8 mouse cellular contexts compared by ENCODE assay signal in genomic region chr9:83956632-83957314, GRCm38 (mm10). TPM values are rescaled to one million over a fixed set of nuclear protein-coding genes. Genes with fewer than 3 reads are reported as not detected.
DNase-seq lines count a peak whose midpoint lies in the region; ATAC-seq and TF ChIP-seq lines count a peak whose summit lies in the region.

No protein-coding gene starts in this region.

- ATAC-seq in granulocyte monocyte progenitor cell, adult 5-6 weeks (replicated peaks; ENCODE audit: poor library complexity, severe bottlenecking) = peak; percentile 98
- ATAC-seq in intestine, postnatal 0 days = peak; percentile 56; the same call in 1 of the 2 replicates
- ATAC-seq in midbrain, embryonic 11.5 days (ENCODE audit: low FRiP score) = peak; percentile 92

- H3K4me1 ChIP-seq in intestine, postnatal 0 days (replicated peaks; ENCODE audit: control insufficient read depth, insufficient read depth, low read length) = no peaks in the 10 kb centered on the region
- no peaks in the 10 kb centered on the region for H3K4me1 ChIP-seq in midbrain, embryonic 11.5 days (ENCODE audit: control insufficient read depth, insufficient read depth, low read length)

- H3K9me3 ChIP-seq in intestine, postnatal 0 days (ENCODE audit: control insufficient read depth) = no peaks in the 10 kb centered on the region
- no peaks in the 10 kb centered on the region for H3K9me3 ChIP-seq in midbrain, embryonic 11.5 days (ENCODE audit: control insufficient read depth, low read length)

- peak; percentile 51 for DNase-seq in adrenal gland, adult 8-10 months
- DNase-seq in embryo, embryonic 9.5 days (ENCODE audit: extremely low spot score) = peak; percentile 70
- DNase-seq in left cerebral cortex, postnatal 36 days (ENCODE audit: low spot score in 2 of 2) = peak; percentile 83
- peak; percentile 96 for DNase-seq in midbrain, embryonic 11.5 days (ENCODE audit: low spot score, missing footprints)
- peak; percentile 90 for DNase-seq in right cerebral cortex, postnatal 4 days
- DNase-seq in yolk sac, embryonic 10.5 days (ENCODE audit: low spot score) = peak; percentile 51

- intact Hi-C loops in left cerebral cortex, postnatal 36 days (cut with DNase I) = loop anchor here (5.0 kb wide), 2 partner anchors 1371 to 1731 kb away; partner anchors contain the start of gene Tent5a

- no peaks in the 10 kb centered on the region for H3K36me3 ChIP-seq in intestine, postnatal 0 days (ENCODE audit: control insufficient read depth, insufficient read depth)
- H3K36me3 ChIP-seq in midbrain, embryonic 11.5 days (ENCODE audit: control insufficient read depth, insufficient read depth, low read length) = no peaks in the 10 kb centered on the region

- H3K27me3 ChIP-seq in intestine, postnatal 0 days (replicated peaks; ENCODE audit: control insufficient read depth, insufficient read depth, low read length) = no peaks in the 10 kb centered on the region
- H3K27me3 ChIP-seq in midbrain, embryonic 11.5 days (ENCODE audit: control insufficient read depth, insufficient read depth, low read length) = no peaks in the 10 kb centered on the region

- WGBS in intestine, postnatal 0 days = 48% methylated on average over 15 of the region's 15 CpGs
- WGBS in midbrain, embryonic 11.5 days = 58% methylated on average over 15 of the region's 15 CpGs

- no peak overlapping the region for H3K4me3 ChIP-seq in intestine, postnatal 0 days (ENCODE audit: low read depth, low read length)
- no peak overlapping the region for H3K4me3 ChIP-seq in midbrain, embryonic 11.5 days (ENCODE audit: low read depth, low read length)

- no peak overlapping the region for H3K27ac ChIP-seq in intestine, postnatal 0 days (ENCODE audit: low read depth, low read length)
- no peak overlapping the region for H3K27ac ChIP-seq in midbrain, embryonic 11.5 days (ENCODE audit: low read depth, low read length)

- H3K4me2 ChIP-seq in intestine, postnatal 0 days (replicated peaks; ENCODE audit: low read depth) = 0 out of 2 replicates have a peak overlapping the region, but pooled peaks have one; percentile 21
- H3K4me2 ChIP-seq in midbrain, embryonic 11.5 days = no peak overlapping the region

- no peak overlapping the region for H3K9ac ChIP-seq in intestine, postnatal 0 days (ENCODE audit: low read depth, low read length)
- H3K9ac ChIP-seq in midbrain, embryonic 11.5 days (ENCODE audit: low read length) = no peak overlapping the region

- TF ChIP-seq CTCF in intestine, postnatal 0 days (IDR thresholded peaks at IDR 0.05; ENCODE audit: low read depth) = peak; percentile 92

RNA-seq across cellular contexts. Expression of gene Bckdhb, which starts 31.8 kb away (rescaled TPM):
- total RNA-seq in adrenal gland, adult 8-10 months (2022) = 10 to 100 TPM; 36.6 to 80.9 (median 60.9) TPM
- 23.4 and 51.7 TPM in 2 replicates for total RNA-seq in granulocyte monocyte progenitor cell, adult 5-6 weeks (2014; fragmentation: Nextera tagmentation)
- 12.9 and 25.9 TPM in 2 replicates for total RNA-seq in granulocyte monocyte progenitor cell, adult 5-6 weeks (2017)
- polyA plus RNA-seq in intestine, postnatal 0 days (2015; fragmentation: Nextera tagmentation; extraction: Ambion mirVana) = 6.2 and 7.4 TPM in 2 replicates
- total RNA-seq in left cerebral cortex, postnatal 36 days (2021) = 10 to 100 TPM; 34.5 to 39.3 TPM
- 56.9 and 69.7 TPM in 2 replicates for polyA plus RNA-seq in midbrain, embryonic 11.5 days (2014; fragmentation: Nextera tagmentation; extraction: Ambion mirVana)
